Mouse (Mus musculus) CH12.LX (cell line): Measurements from ENCODE around the gene Aebp1. TPM values are rescaled to one million over a fixed set of nuclear protein-coding genes. Genes with fewer than 3 reads are reported as not detected.

Source experiments
- DNase-seq: peaks from one replicate; pipeline ENCODE4 v3.0.0-alpha.2; 2013; ENCODE audit errors: extremely low read depth
- H3K27ac ChIP-seq: 2 replicates; pipeline ENCODE4 v1.5.1; 2012; ENCODE audit warnings: low read depth, mild to moderate bottlenecking, control low read depth, moderate library complexity; ENCODE audit not compliant: insufficient read depth
- H3K27me3 ChIP-seq: replicated peaks from 2 replicates; pipeline ENCODE3; 2012; ENCODE audit warnings: inconsistent platforms
- H3K36me3 ChIP-seq, 2 experiments: replicated peaks in 1 of 2; 2 replicates each; pipeline versions ENCODE3 to v1.6.1; 2012; ENCODE audit warnings: inconsistent platforms in 1 of 2, low read length in 1 of 2, mild to moderate bottlenecking in 1 of 2, mixed read lengths in 1 of 2, moderate library complexity in 1 of 2; ENCODE audit not compliant: control insufficient read depth in 1 of 2, insufficient read depth in 1 of 2
- H3K4me1 ChIP-seq, 2 experiments: 2 replicates each; pipeline ENCODE4 v1.6.1; 2012; ENCODE audit warnings: inconsistent platforms in 1 of 2, moderate library complexity in 1 of 2; ENCODE audit not compliant: insufficient read depth in 2 of 2, control insufficient read depth in 1 of 2
- H3K4me2 ChIP-seq: 2 replicates; pipeline ENCODE4 v1.6.1; 2012; ENCODE audit warnings: low read depth, mild to moderate bottlenecking, control low read depth; ENCODE audit not compliant: poor library complexity, insufficient read depth, severe bottlenecking
- H3K4me3 ChIP-seq, 3 experiments: fragments of 150-350 bp in 1 of 3; sonication (generic) in 1 of 3; replicated peaks in 1 of 3; 2 replicates each; pipeline versions ENCODE3 to v1.5.1; 2011 to 2012; ENCODE audit warnings: low read depth in 2 of 3, low read length in 2 of 3, mild to moderate bottlenecking in 2 of 3, moderate library complexity in 2 of 3, control low read depth in 1 of 3, improper control_type of control experiment in 1 of 3, inconsistent platforms in 1 of 3, mixed read lengths in 1 of 3; ENCODE audit not compliant: poor library complexity in 1 of 3
- H3K79me2 ChIP-seq: replicated peaks from 2 replicates; pipeline ENCODE4 v1.6.1; 2012; ENCODE audit warnings: mild to moderate bottlenecking, moderate library complexity; ENCODE audit not compliant: control insufficient read depth, poor library complexity, insufficient read depth, severe bottlenecking; ENCODE audit errors: extremely low read depth
- H3K9ac ChIP-seq: 2 replicates; pipeline ENCODE4 v1.6.1; 2012; ENCODE audit warnings: low read depth, mild to moderate bottlenecking, control low read depth, moderate library complexity; ENCODE audit not compliant: insufficient read depth
- H3K9me3 ChIP-seq: replicated peaks from 2 replicates; pipeline ENCODE3; 2012; ENCODE audit warnings: low read length, inconsistent platforms, mixed read lengths
- CHD1 ChIP-seq: IDR thresholded peaks from 2 replicates; pipeline ENCODE4 v1.6.1; 2012; ENCODE audit warnings: low read depth, low read length, improper control_type of control experiment, inconsistent platforms
- CHD2 ChIP-seq: IDR thresholded peaks from 2 replicates; pipeline ENCODE4 v1.6.1; 2011; ENCODE audit warnings: low read length, improper control_type of control experiment
- CTCF ChIP-seq, 2 experiments: IDR thresholded peaks in 1 of 2; conservative IDR thresholded peaks in 1 of 2; 2 replicates each; pipeline ENCODE4 v1.5.1; 2011 to 2012; ENCODE audit warnings: low read depth in 2 of 2, low read length in 2 of 2, improper control_type of control experiment in 1 of 2, inconsistent platforms in 1 of 2, mild to moderate bottlenecking in 1 of 2, moderate library complexity in 1 of 2
- E2F4 ChIP-seq: IDR thresholded peaks from 2 replicates; pipeline ENCODE4 v1.6.1; 2011; ENCODE audit warnings: low read depth, low read length, improper control_type of control experiment; ENCODE audit not compliant: insufficient replicate concordance
- ELF1 ChIP-seq: IDR thresholded peaks from 2 replicates; pipeline ENCODE4 v1.6.1; 2014; ENCODE audit warnings: low read depth, mild to moderate bottlenecking, inconsistent platforms, low read length, improper control_type of control experiment
- EP300 ChIP-seq: IDR thresholded peaks from 2 replicates; pipeline ENCODE4 v1.6.1; 2011; ENCODE audit warnings: low read length, improper control_type of control experiment
- GABPA ChIP-seq: IDR thresholded peaks from 2 replicates; pipeline ENCODE4 v1.6.1; 2012; ENCODE audit warnings: low read depth, low read length, improper control_type of control experiment, inconsistent platforms; ENCODE audit not compliant: insufficient replicate concordance
- KAT2A ChIP-seq: IDR thresholded peaks from 2 replicates; pipeline ENCODE4 v1.6.1; 2012; ENCODE audit warnings: low read length, improper control_type of control experiment, inconsistent platforms; ENCODE audit not compliant: insufficient replicate concordance
- MAFK ChIP-seq: IDR thresholded peaks from 2 replicates; pipeline ENCODE4 v1.6.1; 2011; ENCODE audit warnings: low read length, improper control_type of control experiment; ENCODE audit not compliant: insufficient replicate concordance
- MAX ChIP-seq: IDR thresholded peaks from 2 replicates; pipeline ENCODE4 v1.6.1; 2011; ENCODE audit warnings: low read length, improper control_type of control experiment
- MAZ ChIP-seq: IDR thresholded peaks from 2 replicates; pipeline ENCODE4 v1.6.1; 2012; ENCODE audit warnings: low read depth, mild to moderate bottlenecking, inconsistent platforms, low read length, improper control_type of control experiment, moderate library complexity
- MXI1 ChIP-seq: IDR thresholded peaks from 2 replicates; pipeline ENCODE4 v1.6.1; 2011; ENCODE audit warnings: mild to moderate bottlenecking, low read depth, low read length, improper control_type of control experiment
- POLR2AphosphoS2 ChIP-seq: IDR thresholded peaks from 2 replicates; pipeline ENCODE4 v1.6.1; 2011; ENCODE audit warnings: low read depth, low read length, improper control_type of control experiment
- RCOR1 ChIP-seq: conservative IDR thresholded peaks from 2 replicates; pipeline ENCODE4 v1.6.1; 2012; ENCODE audit warnings: low read depth, mild to moderate bottlenecking, inconsistent platforms, low read length, improper control_type of control experiment
- SMC3 ChIP-seq: IDR thresholded peaks from 2 replicates; pipeline ENCODE4 v1.6.1; 2011; ENCODE audit warnings: low read depth, low read length, improper control_type of control experiment
- TCF12 ChIP-seq: IDR thresholded peaks from 2 replicates; pipeline ENCODE4 v1.6.1; 2014; ENCODE audit warnings: low read depth, mild to moderate bottlenecking, inconsistent platforms, low read length, improper control_type of control experiment
- USF1 ChIP-seq: IDR thresholded peaks from 2 replicates; pipeline ENCODE4 v1.6.1; 2014; ENCODE audit warnings: low read depth, mild to moderate bottlenecking, inconsistent platforms, low read length, improper control_type of control experiment
- dilution Hi-C: fragments of 300-500 bp; cut with MboI; formaldehyde crosslinking; loops from 2 replicates; pipeline ENCODE4 v1.14.3; 2020; ENCODE audit warnings: low sequenced_read_pairs; ENCODE audit not compliant: extremely low pct_unique_long_range_greater_than_20kb, extremely low pct_ligation_motif_present
- in situ Hi-C: fragments of 300-500 bp; cut with MboI; formaldehyde crosslinking; loops from 3 replicates; pipeline ENCODE4 v1.14.3; 2019; ENCODE audit warnings: low sequenced_read_pairs, low pct_ligation_motif_present, low pct_unique_long_range_greater_than_20kb, mixed read lengths
- polyA plus RNA-seq: library from polyadenylated mRNA; unstranded; fragments of >175 nt; gene quantifications from 2 replicates; pipeline ENCODE4 v1.2.1, GENCODE M21; 2012; ENCODE audit warnings: low read depth; ENCODE audit not compliant: insufficient read length
- total RNA-seq, 2 experiments: library from RNA; depleted of rRNA; stranded (reverse); fragments of 300-350 nt in 1 of 2; fragments of >200 nt in 1 of 2; gene quantifications; 2 replicates each; pipeline ENCODE4 v1.2.3; 2012 to 2014

Gene Aebp1
- total and polyA plus RNA-seq, 3 experiments: 0.34 to 1.4 TPM; not detected in 1

- peaks cover 0 to 3% of the 10 kb centered on the region in 2 experiments; a peak in 1 of 4 replicates for H3K4me1 ChIP-seq
- H3K9ac ChIP-seq: no peak overlapping the region
- no peak overlapping the region for H3K4me2 ChIP-seq
- no peak overlapping the region for H3K4me3 ChIP-seq
- H3K36me3 ChIP-seq: no peaks in the 10 kb centered on the region
- H3K27ac ChIP-seq: no peak overlapping the region
- H3K79me2 ChIP-seq: no peaks in the 10 kb centered on the region
- peaks cover 44% of the 10 kb centered on the region for H3K27me3 ChIP-seq
- dilution Hi-C loops (no loop called here), in situ Hi-C loops (no loop called here)
- TF ChIP-seq CHD2: no peak
- TF ChIP-seq GABPA: no peak
- TF ChIP-seq MXI1: no peak
- no peak for TF ChIP-seq CTCF (conservative IDR thresholded peaks at IDR 0.05 in 1 of 2, IDR thresholded peaks at IDR 0.05 in 1 of 2; ENCODE audit: low read depth in 2 of 2, low read length in 2 of 2)
- no peak for TF ChIP-seq TCF12
- peaks cover 17% of the 10 kb centered on the region for H3K9me3 ChIP-seq
- DNase-seq: no peak
Observed at GRCm38 (mm10) chr11:5859883-5860550, 1.7 kb upstream of the Aebp1 start.

GRCm38 (mm10) chr11:5860639-5861038 lies 1.1 kb upstream of the Aebp1 start:
- dilution Hi-C loops (no loop called here), in situ Hi-C loops (no loop called here)
- H3K27me3 ChIP-seq: peaks cover 42% of the 10 kb centered on the region
- no peak overlapping the region for H3K27ac ChIP-seq
- no peak for TF ChIP-seq MAFK
- TF ChIP-seq RCOR1: no peak
- no peak for TF ChIP-seq E2F4
- no peak for TF ChIP-seq GABPA
- TF ChIP-seq EP300: no peak
- no peak for TF ChIP-seq CHD1
- TF ChIP-seq MAX: no peak
- no peak for TF ChIP-seq MAZ
- no peak for TF ChIP-seq KAT2A
- no peak for TF ChIP-seq POLR2AphosphoS2
- no peak for TF ChIP-seq USF1
- no peak for TF ChIP-seq ELF1
- TF ChIP-seq SMC3: no peak
- no peaks in the 10 kb centered on the region for H3K79me2 ChIP-seq
- peaks cover 0 to 3% of the 10 kb centered on the region in 2 experiments; a peak in 1 of 4 replicates for H3K4me1 ChIP-seq
- H3K36me3 ChIP-seq: no peaks in the 10 kb centered on the region
- H3K4me3 ChIP-seq: no peak overlapping the region
- H3K9me3 ChIP-seq: peaks cover 17% of the 10 kb centered on the region
- no peak overlapping the region for H3K9ac ChIP-seq
- no peak overlapping the region for H3K4me2 ChIP-seq
- DNase-seq: no peak
